Mouse (Mus musculus) heart, embryonic 15.5 days (tissue): ENCODE results near the gene Ift27. TPM values are rescaled to one million over a fixed set of nuclear protein-coding genes. Genes with fewer than 3 reads are reported as not detected.

Source experiments
- ATAC-seq: fragments of 200-750 bp; cut with Nextera tagmentation; replicated peaks from 2 replicates; pipeline ENCODE4 v1.8.0; 2017; ENCODE audit warnings: low read depth, moderate TSS enrichment; ENCODE audit not compliant: insufficient number of reproducible peaks, insufficient read depth, low FRiP score
- H3K27ac ChIP-seq: fragments of 300-500 bp; sonication (generic); 2 replicates; pipeline ENCODE4 v1.5.1; 2015; ENCODE audit warnings: mild to moderate bottlenecking, inconsistent platforms
- H3K27me3 ChIP-seq: fragments of 300-500 bp; sonication (generic); 2 replicates; pipeline ENCODE4 v1.6.1; 2015; ENCODE audit warnings: inconsistent platforms
- H3K36me3 ChIP-seq: fragments of 300-500 bp; sonication (generic); 2 replicates; pipeline ENCODE4 v1.6.1; 2015; ENCODE audit warnings: mild to moderate bottlenecking, inconsistent platforms
- H3K4me1 ChIP-seq: fragments of 300-500 bp; sonication (generic); replicated peaks from 2 replicates; pipeline ENCODE4 v1.6.1; 2015; ENCODE audit warnings: inconsistent platforms
- H3K4me2 ChIP-seq: fragments of 300-500 bp; sonication (generic); 2 replicates; pipeline ENCODE4 v1.6.1; 2015; ENCODE audit warnings: inconsistent platforms, mild to moderate bottlenecking, moderate library complexity
- H3K4me3 ChIP-seq: fragments of 300-500 bp; sonication (generic); 2 replicates; pipeline ENCODE4 v1.5.1; 2015; ENCODE audit warnings: mild to moderate bottlenecking, inconsistent platforms
- H3K9ac ChIP-seq: fragments of 300-500 bp; sonication (generic); 2 replicates; pipeline ENCODE4 v1.6.1; 2015; ENCODE audit warnings: mild to moderate bottlenecking, inconsistent platforms
- H3K9me3 ChIP-seq: fragments of 300-500 bp; sonication (generic); replicated peaks from 2 replicates; pipeline ENCODE4 v1.6.1; 2016; ENCODE audit warnings: inconsistent platforms
- WGBS: fragments of 180-500 bp; shearing (Covaris S2); methylation state at CpG from one replicate; pipeline ENCODE4 v1.1.7; 2015; ENCODE audit warnings: mixed read lengths; 5-methylcytosine and 5-hydroxymethylcytosine counted together
- polyA plus RNA-seq: library from polyadenylated mRNA; unstranded; fragments of >200 nt; fragmentation: Nextera tagmentation; extraction: Ambion mirVana; gene quantifications from 2 replicates; pipeline ENCODE4 v1.2.1, GENCODE M21; 2015

The Ift27 gene
- polyA plus RNA-seq, 1 experiment from 2014 or later: 38.1 TPM

GRCm38 (mm10) chr15:78171651-78172050 is 2.3 kb downstream of the Ift27 start:
- peaks cover 20% of the 10 kb centered on the region for H3K4me1 ChIP-seq
- no peak overlapping the region for H3K4me2 ChIP-seq
- no peak overlapping the region for H3K27ac ChIP-seq
- H3K36me3 ChIP-seq: no peaks in the 10 kb centered on the region
- H3K9me3 ChIP-seq: no peaks in the 10 kb centered on the region
- no peak overlapping the region for H3K9ac ChIP-seq
- no peak overlapping the region for H3K4me3 ChIP-seq
- WGBS: 88% methylated on average over 10 of the region's 10 CpGs
- H3K27me3 ChIP-seq: no peaks in the 10 kb centered on the region
- no peak for ATAC-seq

- H3K27ac ChIP-seq: no peak overlapping the region
- no peaks in the 10 kb centered on the region for H3K9me3 ChIP-seq
- ATAC-seq: no peak
- H3K27me3 ChIP-seq: no peaks in the 10 kb centered on the region
- 88% methylated on average over 15 of the region's 15 CpGs for WGBS
- H3K4me1 ChIP-seq: peaks cover 20% of the 10 kb centered on the region
- H3K36me3 ChIP-seq: no peaks in the 10 kb centered on the region
- no peak overlapping the region for H3K4me2 ChIP-seq
- no peak overlapping the region for H3K9ac ChIP-seq
- no peak overlapping the region for H3K4me3 ChIP-seq
Observed at GRCm38 (mm10) chr15:78170708-78171107, 3.2 kb downstream of the Ift27 start.

GRCm38 (mm10) chr15:78169566-78169965 is 4.3 kb downstream of the Ift27 start:
- ATAC-seq: no peak
- 64% methylated on average over 11 of the region's 11 CpGs for WGBS
- no peak overlapping the region for H3K27ac ChIP-seq
- no peaks in the 10 kb centered on the region for H3K9me3 ChIP-seq
- no peak overlapping the region for H3K9ac ChIP-seq
- no peak overlapping the region for H3K4me2 ChIP-seq
- H3K27me3 ChIP-seq: no peaks in the 10 kb centered on the region
- no peaks in the 10 kb centered on the region for H3K36me3 ChIP-seq
- no peak overlapping the region for H3K4me3 ChIP-seq
- H3K4me1 ChIP-seq: peaks cover 14% of the 10 kb centered on the region

DNA sequence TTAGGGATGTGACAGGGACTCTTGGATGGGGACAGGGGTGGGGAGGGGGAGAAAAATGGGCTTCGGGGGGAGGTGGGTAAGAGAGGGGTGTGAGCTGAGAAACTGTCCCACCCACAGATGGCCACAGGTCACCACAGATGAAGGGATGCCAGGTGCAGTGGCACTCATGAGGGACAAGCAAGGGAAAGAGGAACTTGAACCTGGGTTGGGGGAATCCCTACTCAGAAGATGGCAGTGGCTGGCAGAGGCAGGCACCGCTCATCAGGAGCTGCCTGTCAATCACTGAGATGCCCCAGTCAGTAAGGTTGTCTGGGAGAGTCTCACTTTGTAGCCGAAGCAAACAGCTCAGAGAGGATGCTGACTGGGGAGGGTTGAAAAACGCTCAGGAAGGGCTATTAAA is 8.6 kb downstream of the Ift27 start:
- H3K36me3 ChIP-seq: no peaks in the 10 kb centered on the region
- no peaks in the 10 kb centered on the region for H3K9me3 ChIP-seq
- H3K27me3 ChIP-seq: no peaks in the 10 kb centered on the region
- ATAC-seq: no peak
- no peak overlapping the region for H3K27ac ChIP-seq
- no peaks in the 10 kb centered on the region for H3K4me1 ChIP-seq
- H3K9ac ChIP-seq: no peak overlapping the region
- H3K4me2 ChIP-seq: no peak overlapping the region
- 79% methylated on average over 4 of the region's 4 CpGs for WGBS
- H3K4me3 ChIP-seq: no peak overlapping the region

- H3K27ac ChIP-seq: no peak overlapping the region
- no peak for ATAC-seq
- no peaks in the 10 kb centered on the region for H3K4me1 ChIP-seq
- WGBS: 90% methylated on average over 11 of the region's 11 CpGs
- no peak overlapping the region for H3K9ac ChIP-seq
- no peak overlapping the region for H3K4me3 ChIP-seq
- H3K4me2 ChIP-seq: no peak overlapping the region
- H3K36me3 ChIP-seq: no peaks in the 10 kb centered on the region
- no peaks in the 10 kb centered on the region for H3K9me3 ChIP-seq
- H3K27me3 ChIP-seq: no peaks in the 10 kb centered on the region
Observed at GRCm38 (mm10) chr15:78164466-78164865, 9.4 kb downstream of the Ift27 start.

GRCm38 (mm10) chr15:78161946-78162345 is 12.0 kb downstream of the Ift27 start:
- H3K27me3 ChIP-seq: no peaks in the 10 kb centered on the region
- H3K27ac ChIP-seq: no peak overlapping the region
- H3K4me2 ChIP-seq: no peak overlapping the region
- H3K4me1 ChIP-seq: no peaks in the 10 kb centered on the region
- no peak for ATAC-seq
- no peaks in the 10 kb centered on the region for H3K36me3 ChIP-seq
- 75% methylated on average over 9 of the region's 9 CpGs for WGBS
- no peaks in the 10 kb centered on the region for H3K9me3 ChIP-seq
- H3K9ac ChIP-seq: no peak overlapping the region
- no peak overlapping the region for H3K4me3 ChIP-seq

DNA sequence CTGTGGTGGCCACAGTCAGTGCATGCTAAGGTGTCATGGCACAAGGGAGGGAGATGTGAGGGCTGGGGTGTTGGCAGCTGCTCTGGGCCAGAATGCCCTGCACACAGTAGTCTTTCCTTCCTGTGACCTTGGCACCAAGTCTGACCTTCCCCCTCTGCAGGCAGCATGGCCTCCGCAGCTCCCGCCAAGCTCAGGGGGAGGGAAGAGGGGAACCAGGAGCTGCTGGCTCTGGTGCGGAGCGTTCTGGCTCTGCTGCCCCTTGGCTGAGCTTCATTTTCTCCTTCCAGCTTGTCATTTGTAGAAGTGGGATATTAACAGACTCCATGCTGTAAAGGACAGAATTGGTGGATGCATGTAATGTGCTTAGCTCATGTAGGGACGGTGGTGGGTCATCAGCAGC is 15.6 kb downstream of the Ift27 start:
- no peaks in the 10 kb centered on the region for H3K9me3 ChIP-seq
- no peak overlapping the region for H3K4me3 ChIP-seq
- no peak for ATAC-seq
- H3K9ac ChIP-seq: no peak overlapping the region
- 0 out of 2 replicates have a peak, but pooled peaks cover 3% of the 10 kb centered on the region for H3K27me3 ChIP-seq
- H3K36me3 ChIP-seq: no peaks in the 10 kb centered on the region
- H3K4me2 ChIP-seq: no peak overlapping the region
- no peaks in the 10 kb centered on the region for H3K4me1 ChIP-seq
- H3K27ac ChIP-seq: no peak overlapping the region
- 69% methylated on average over 5 of the region's 5 CpGs for WGBS

GRCm38 (mm10) chr15:78157824-78158223 is 16.1 kb downstream of the Ift27 start:
- H3K27ac ChIP-seq: no peak overlapping the region
- no peak overlapping the region for H3K4me3 ChIP-seq
- no peaks in the 10 kb centered on the region for H3K4me1 ChIP-seq
- H3K9ac ChIP-seq: no peak overlapping the region
- ATAC-seq: no peak; the same call in 1 of the 2 replicates
- 61% methylated on average over 4 of the region's 4 CpGs for WGBS
- H3K4me2 ChIP-seq: no peak overlapping the region
- no peaks in the 10 kb centered on the region for H3K36me3 ChIP-seq
- 0 out of 2 replicates have a peak, but pooled peaks cover 3% of the 10 kb centered on the region for H3K27me3 ChIP-seq
- H3K9me3 ChIP-seq: no peaks in the 10 kb centered on the region

DNA sequence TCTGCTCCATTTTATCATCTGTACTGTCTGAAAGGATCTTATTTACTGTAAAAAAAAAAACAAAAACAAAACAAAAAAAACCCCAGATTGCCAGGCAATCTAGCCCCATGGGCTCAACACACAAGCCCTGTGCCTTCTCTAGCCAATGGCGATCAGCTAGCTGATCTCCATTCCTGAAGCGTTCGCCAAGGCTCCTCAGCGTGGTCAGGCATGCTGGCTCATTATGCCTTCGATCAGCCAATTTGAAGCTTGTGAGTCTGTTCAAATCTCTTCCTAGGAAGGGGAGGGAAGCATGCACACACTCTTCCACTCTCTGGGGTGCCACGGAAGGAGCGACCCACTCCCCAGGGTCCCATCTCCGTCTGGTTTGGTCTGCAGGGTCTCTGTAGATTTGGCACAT is 16.6 kb downstream of the Ift27 start:
- Histone ChIP-seq H3K27me3 (0 out of 2 replicates have a peak, but pooled peaks cover 3% of the 10 kb centered on the region), H3K4me1 (no peaks in the 10 kb centered on the region), H3K9ac (no peak overlapping the region), H3K9me3 (no peaks in the 10 kb centered on the region), H3K4me3 (no peak overlapping the region), H3K4me2 (no peak overlapping the region), H3K36me3 (no peaks in the 10 kb centered on the region), H3K27ac (no peak overlapping the region)
- 76% methylated on average over 8 of the region's 8 CpGs for WGBS
- no peak for ATAC-seq

DNA sequence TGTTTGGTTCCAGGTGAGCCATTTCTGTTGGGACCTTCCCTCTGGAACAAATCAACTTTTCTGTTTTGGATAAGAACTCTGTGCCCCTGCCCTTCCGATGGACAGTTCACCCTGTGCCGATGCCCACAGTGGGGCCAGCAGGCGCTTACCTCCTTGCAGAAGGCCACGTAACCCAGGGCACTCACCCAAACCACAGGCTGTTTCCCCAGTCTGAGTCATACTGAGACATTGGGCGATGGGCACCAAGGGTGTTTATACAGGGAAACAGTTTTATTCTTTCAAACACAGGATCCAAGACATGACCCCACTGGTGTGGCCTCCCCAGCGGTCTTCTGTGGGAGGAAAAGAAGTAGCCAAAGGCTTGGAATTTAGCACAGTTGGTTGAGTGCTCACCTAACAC is 18.5 kb downstream of the Ift27 start:
- Histone ChIP-seq H3K27me3 (peaks cover 5% of the 10 kb centered on the region; the same call in 1 of the 2 replicates), H3K4me1 (no peaks in the 10 kb centered on the region), H3K36me3 (no peaks in the 10 kb centered on the region), H3K4me2 (no peak overlapping the region), H3K9me3 (no peaks in the 10 kb centered on the region), H3K4me3 (no peak overlapping the region), H3K27ac (no peak overlapping the region), H3K9ac (no peak overlapping the region)
- WGBS: 78% methylated on average over 6 of the region's 6 CpGs
- no peak for ATAC-seq

GRCm38 (mm10) chr15:78153045-78153775 is 20.7 kb downstream of the Ift27 start:
- Histone ChIP-seq H3K9me3 (no peaks in the 10 kb centered on the region), H3K4me1 (no peaks in the 10 kb centered on the region), H3K4me2 (no peak overlapping the region), H3K27me3 (peaks cover 11% of the 10 kb centered on the region; the same call in 1 of the 2 replicates), H3K27ac (no peak overlapping the region), H3K4me3 (no peak overlapping the region), H3K36me3 (no peaks in the 10 kb centered on the region), H3K9ac (no peak overlapping the region)
- ATAC-seq: no peak
- WGBS: 54% methylated on average over 11 of the region's 11 CpGs

- H3K4me1 ChIP-seq: no peaks in the 10 kb centered on the region
- ATAC-seq: no peak
- H3K4me2 ChIP-seq: no peak overlapping the region
- H3K27ac ChIP-seq: no peak overlapping the region
- peaks cover 8% of the 10 kb centered on the region; the same call in 1 of the 2 replicates for H3K27me3 ChIP-seq
- H3K9ac ChIP-seq: no peak overlapping the region
- H3K36me3 ChIP-seq: no peaks in the 10 kb centered on the region
- WGBS: 67% methylated on average over 7 of the region's 7 CpGs
- no peak overlapping the region for H3K4me3 ChIP-seq
- H3K9me3 ChIP-seq: no peaks in the 10 kb centered on the region
Observed at GRCm38 (mm10) chr15:78148565-78148964, 25.3 kb downstream of the Ift27 start.
